Mouse (Mus musculus): ENCODE measurements around the gene Dgkg. TPM values are rescaled to one million over a fixed set of nuclear protein-coding genes. Genes with fewer than 3 reads are reported as not detected.

Dgkg gene
- polyA plus RNA-seq (2014; fragmentation: Nextera tagmentation; extraction: Ambion mirVana) = 0.15 and 0.17 TPM in 2 replicates

- no peak within 1 kb of the TSS for H3K27ac ChIP-seq (replicated peaks; ENCODE audit: low read depth, low read length)
- ATAC-seq (replicated peaks; ENCODE audit: insufficient number of reproducible peaks, low FRiP score, low TSS enrichment, low read depth) (no peak; the same call in 1 of the 2 replicates), DNase-seq (ENCODE audit: low spot score) (peak; percentile 47)
- WGBS = 1% methylated on average over 63 of the region's 63 CpGs
- peak within 1 kb of the TSS; percentile 96 for H3K4me2 ChIP-seq (ENCODE audit: low read depth, low read length)
- H3K36me3 ChIP-seq (replicated peaks; ENCODE audit: control insufficient read depth, insufficient read depth, low read depth, low read length) = no peaks in the 10 kb centered on the region
- peak within 1 kb of the TSS; percentile 47 for H3K9ac ChIP-seq (replicated peaks; ENCODE audit: low read length)
- H3K9me3 ChIP-seq (replicated peaks; ENCODE audit: control insufficient read depth, low read length) = no peaks in the 10 kb centered on the region
- peaks cover 26% of the 10 kb centered on the region for H3K27me3 ChIP-seq (ENCODE audit: control insufficient read depth, insufficient read depth, low read length)
- H3K4me1 ChIP-seq (ENCODE audit: control insufficient read depth, insufficient read depth, low read length) = no peaks in the 10 kb centered on the region; the same call in 1 of the 2 replicates
- H3K4me3 ChIP-seq (ENCODE audit: low read depth, low read length) = peak within 1 kb of the TSS; percentile 46
Observed at GRCm38 (mm10) chr16:22656533-22657444, at the start of gene Dgkg. Gene Dgkg (minus strand): TSS chr16:22657221.

GRCm38 (mm10) chr16:22704946-22705345, 47.9 kb upstream of the Dgkg start:
- Histone ChIP-seq H3K27ac (replicated peaks; ENCODE audit: low read depth, low read length) (no peak overlapping the region), H3K4me3 (ENCODE audit: low read depth, low read length) (no peak overlapping the region), H3K9ac (replicated peaks; ENCODE audit: low read length) (no peak overlapping the region), H3K27me3 (ENCODE audit: control insufficient read depth, insufficient read depth, low read length) (no peaks in the 10 kb centered on the region), H3K4me1 (ENCODE audit: control insufficient read depth, insufficient read depth, low read length) (no peaks in the 10 kb centered on the region), H3K36me3 (replicated peaks; ENCODE audit: control insufficient read depth, insufficient read depth, low read depth, low read length) (no peaks in the 10 kb centered on the region), H3K4me2 (ENCODE audit: low read depth, low read length) (no peak overlapping the region), H3K9me3 (replicated peaks; ENCODE audit: control insufficient read depth, low read length) (no peaks in the 10 kb centered on the region)
- 46% methylated on average over 6 of the region's 6 CpGs for WGBS
- DNase-seq (ENCODE audit: low spot score) (no peak), ATAC-seq (replicated peaks; ENCODE audit: insufficient number of reproducible peaks, low FRiP score, low TSS enrichment, low read depth) (no peak)

GRCm38 (mm10) chr16:22704136-22704535, 47.1 kb upstream of the Dgkg start:
- H3K36me3 ChIP-seq (replicated peaks; ENCODE audit: control insufficient read depth, insufficient read depth, low read depth, low read length) = no peaks in the 10 kb centered on the region
- WGBS = 86% methylated on average over 5 of the region's 5 CpGs

GRCm38 (mm10) chr16:22698846-22699760, 42.1 kb upstream of the Dgkg start:
- Histone ChIP-seq H3K4me2 (ENCODE audit: low read depth, low read length) (no peak overlapping the region), H3K4me1 (ENCODE audit: control insufficient read depth, insufficient read depth, low read length) (no peaks in the 10 kb centered on the region), H3K4me3 (ENCODE audit: low read depth, low read length) (no peak overlapping the region), H3K9me3 (replicated peaks; ENCODE audit: control insufficient read depth, low read length) (no peaks in the 10 kb centered on the region), H3K36me3 (replicated peaks; ENCODE audit: control insufficient read depth, insufficient read depth, low read depth, low read length) (no peaks in the 10 kb centered on the region), H3K9ac (replicated peaks; ENCODE audit: low read length) (no peak overlapping the region), H3K27me3 (ENCODE audit: control insufficient read depth, insufficient read depth, low read length) (no peaks in the 10 kb centered on the region), H3K27ac (replicated peaks; ENCODE audit: low read depth, low read length) (no peak overlapping the region)
- ATAC-seq (replicated peaks; ENCODE audit: insufficient number of reproducible peaks, low FRiP score, low TSS enrichment, low read depth) (no peak), DNase-seq (ENCODE audit: low spot score) (no peak)
- 76% methylated on average over 13 of the region's 13 CpGs for WGBS

More at GRCm38 (mm10) chr16:22704136-22704535, 47.1 kb upstream of the Dgkg start:
- ATAC-seq (replicated peaks; ENCODE audit: insufficient number of reproducible peaks, low FRiP score, low TSS enrichment, low read depth) = no peak
- H3K9me3 ChIP-seq (replicated peaks; ENCODE audit: control insufficient read depth, low read length) = no peaks in the 10 kb centered on the region
- H3K4me1 ChIP-seq (ENCODE audit: control insufficient read depth, insufficient read depth, low read length) = no peaks in the 10 kb centered on the region
- no peak for DNase-seq (ENCODE audit: low spot score)
- no peak overlapping the region for H3K27ac ChIP-seq (replicated peaks; ENCODE audit: low read depth, low read length)
- H3K27me3 ChIP-seq (ENCODE audit: control insufficient read depth, insufficient read depth, low read length) = no peaks in the 10 kb centered on the region
- H3K4me3 ChIP-seq (ENCODE audit: low read depth, low read length) = no peak overlapping the region
- H3K4me2 ChIP-seq (ENCODE audit: low read depth, low read length) = no peak overlapping the region
- H3K9ac ChIP-seq (replicated peaks; ENCODE audit: low read length) = no peak overlapping the region

GRCm38 (mm10) chr16:22698101-22698500, 41.1 kb upstream of the Dgkg start:
- ATAC-seq (replicated peaks; ENCODE audit: insufficient number of reproducible peaks, low FRiP score, low TSS enrichment, low read depth) (no peak), DNase-seq (ENCODE audit: low spot score) (no peak)
- Histone ChIP-seq H3K4me2 (ENCODE audit: low read depth, low read length) (no peak overlapping the region), H3K9ac (replicated peaks; ENCODE audit: low read length) (no peak overlapping the region), H3K27me3 (ENCODE audit: control insufficient read depth, insufficient read depth, low read length) (no peaks in the 10 kb centered on the region), H3K9me3 (replicated peaks; ENCODE audit: control insufficient read depth, low read length) (no peaks in the 10 kb centered on the region), H3K36me3 (replicated peaks; ENCODE audit: control insufficient read depth, insufficient read depth, low read depth, low read length) (no peaks in the 10 kb centered on the region), H3K4me1 (ENCODE audit: control insufficient read depth, insufficient read depth, low read length) (no peaks in the 10 kb centered on the region), H3K4me3 (ENCODE audit: low read depth, low read length) (no peak overlapping the region), H3K27ac (replicated peaks; ENCODE audit: low read depth, low read length) (no peak overlapping the region)
- 85% methylated on average over 8 of the region's 8 CpGs for WGBS

GRCm38 (mm10) chr16:22689622-22690021, 32.6 kb upstream of the Dgkg start:
- no peak for DNase-seq (ENCODE audit: low spot score)
- Histone ChIP-seq H3K36me3 (replicated peaks; ENCODE audit: control insufficient read depth, insufficient read depth, low read depth, low read length) (no peaks in the 10 kb centered on the region), H3K9ac (replicated peaks; ENCODE audit: low read length) (no peak overlapping the region), H3K27ac (replicated peaks; ENCODE audit: low read depth, low read length) (no peak overlapping the region), H3K9me3 (replicated peaks; ENCODE audit: control insufficient read depth, low read length) (no peaks in the 10 kb centered on the region), H3K27me3 (ENCODE audit: control insufficient read depth, insufficient read depth, low read length) (no peaks in the 10 kb centered on the region), H3K4me1 (ENCODE audit: control insufficient read depth, insufficient read depth, low read length) (no peaks in the 10 kb centered on the region), H3K4me2 (ENCODE audit: low read depth, low read length) (no peak overlapping the region), H3K4me3 (ENCODE audit: low read depth, low read length) (no peak overlapping the region)
- no peak for ATAC-seq (replicated peaks; ENCODE audit: insufficient number of reproducible peaks, low FRiP score, low TSS enrichment, low read depth)
- WGBS = 90% methylated on average over 2 of the region's 2 CpGs

GRCm38 (mm10) chr16:22687711-22688230, 30.8 kb upstream of the Dgkg start:
- Histone ChIP-seq H3K9ac (replicated peaks; ENCODE audit: low read length) (no peak overlapping the region), H3K27me3 (ENCODE audit: control insufficient read depth, insufficient read depth, low read length) (no peaks in the 10 kb centered on the region), H3K4me3 (ENCODE audit: low read depth, low read length) (no peak overlapping the region), H3K9me3 (replicated peaks; ENCODE audit: control insufficient read depth, low read length) (no peaks in the 10 kb centered on the region), H3K27ac (replicated peaks; ENCODE audit: low read depth, low read length) (no peak overlapping the region), H3K4me2 (ENCODE audit: low read depth, low read length) (no peak overlapping the region), H3K36me3 (replicated peaks; ENCODE audit: control insufficient read depth, insufficient read depth, low read depth, low read length) (no peaks in the 10 kb centered on the region), H3K4me1 (ENCODE audit: control insufficient read depth, insufficient read depth, low read length) (no peaks in the 10 kb centered on the region)
- DNase-seq (ENCODE audit: low spot score) = peak; percentile 25
- WGBS = 57% methylated on average over 8 of the region's 8 CpGs
- ATAC-seq (replicated peaks; ENCODE audit: insufficient number of reproducible peaks, low FRiP score, low TSS enrichment, low read depth) = no peak
